Mouse (Mus musculus) neural tube, embryonic 11.5 days (tissue): ENCODE measurements at regions not wholly inside any gene's neighbourhood (a gene's known extent, or its start where the extent isn't known, plus 50 kb on each side); places are given as distances from the start of the nearest gene placed in this dataset.

Experiments used
- ATAC-seq: fragments of 200-750 bp; cut with Nextera tagmentation; 2 replicates; pipeline ENCODE4 v1.8.0; 2017; ENCODE audit warnings: moderate number of reproducible peaks, mild to moderate bottlenecking, moderate TSS enrichment, moderate library complexity; ENCODE audit not compliant: insufficient read depth, low FRiP score, low TSS enrichment
- DNase-seq: peaks from one replicate; pipeline ENCODE4 v3.0.0-alpha.2; 2015; ENCODE audit warnings: low spot score
- H3K27ac ChIP-seq: fragments of 300-500 bp; sonication (generic); 2 replicates; pipeline ENCODE4 v1.5.1; 2014; ENCODE audit warnings: low read depth, mild to moderate bottlenecking, low read length
- H3K27me3 ChIP-seq: fragments of 300-500 bp; sonication (generic); 2 replicates; pipeline ENCODE4 v1.6.1; 2014; ENCODE audit warnings: mild to moderate bottlenecking, low read length, mixed read lengths; ENCODE audit not compliant: control insufficient read depth, insufficient read depth
- H3K36me3 ChIP-seq: fragments of 300-500 bp; sonication (generic); 2 replicates; pipeline ENCODE4 v1.6.1; 2014; ENCODE audit warnings: mild to moderate bottlenecking, low read length, moderate library complexity, mixed read lengths; ENCODE audit not compliant: control insufficient read depth, insufficient read depth
- H3K4me1 ChIP-seq: fragments of 300-500 bp; sonication (generic); 2 replicates; pipeline ENCODE4 v1.6.1; 2014; ENCODE audit warnings: low read length, mixed read lengths; ENCODE audit not compliant: control insufficient read depth, insufficient read depth
- H3K4me2 ChIP-seq: fragments of 300-500 bp; sonication (generic); 2 replicates; pipeline ENCODE4 v1.6.1; 2014; ENCODE audit warnings: low read depth, mild to moderate bottlenecking, moderate library complexity
- H3K4me3 ChIP-seq: fragments of 300-500 bp; sonication (generic); 2 replicates; pipeline ENCODE4 v1.5.1; 2014; ENCODE audit warnings: low read depth, low read length
- H3K9ac ChIP-seq: fragments of 300-500 bp; sonication (generic); 2 replicates; pipeline ENCODE4 v1.6.1; 2014; ENCODE audit warnings: mild to moderate bottlenecking, low read length
- H3K9me3 ChIP-seq: fragments of 300-500 bp; sonication (generic); 2 replicates; pipeline ENCODE4 v1.6.1; 2016; ENCODE audit warnings: low read length; ENCODE audit not compliant: control insufficient read depth
- WGBS: fragments of 180-500 bp; shearing (Covaris S2); extraction: QIAGEN DNeasy Blood & Tissue Kit; methylation state at CpG from one replicate; pipeline ENCODE4 v1.1.7; 2014; 5-methylcytosine and 5-hydroxymethylcytosine counted together

GRCm38 (mm10) chr2:160256251-160256650 is 77.7 kb downstream of the Gm826 start:
- no peak for ATAC-seq

GRCm38 (mm10) chr2:160250228-160250627 is 83.7 kb downstream of the Gm826 start:
- Histone ChIP-seq H3K9ac (no peak overlapping the region), H3K4me2 (no peak overlapping the region), H3K27ac (no peak overlapping the region), H3K27me3 (no peaks in the 10 kb centered on the region), H3K4me1 (no peaks in the 10 kb centered on the region), H3K4me3 (no peak overlapping the region), H3K9me3 (no peaks in the 10 kb centered on the region), H3K36me3 (no peaks in the 10 kb centered on the region)
- 92% methylated on average over 3 of the region's 3 CpGs for WGBS
- DNase-seq (no peak), ATAC-seq (no peak)

More at GRCm38 (mm10) chr2:160256251-160256650, 77.7 kb downstream of the Gm826 start:
- no peak overlapping the region for H3K9ac ChIP-seq
- WGBS, result 89% methylated on average over 7 of the region's 7 CpGs
- H3K27me3 ChIP-seq, result no peaks in the 10 kb centered on the region
- no peaks in the 10 kb centered on the region for H3K9me3 ChIP-seq
- no peak overlapping the region for H3K27ac ChIP-seq
- DNase-seq, result no peak
- H3K4me2 ChIP-seq, result no peak overlapping the region
- no peak overlapping the region for H3K4me3 ChIP-seq
- no peaks in the 10 kb centered on the region for H3K4me1 ChIP-seq
- H3K36me3 ChIP-seq, result no peaks in the 10 kb centered on the region

- Histone ChIP-seq H3K4me2 (no peak overlapping the region), H3K4me1 (no peaks in the 10 kb centered on the region), H3K4me3 (no peak overlapping the region), H3K9ac (no peak overlapping the region), H3K9me3 (no peaks in the 10 kb centered on the region), H3K36me3 (no peaks in the 10 kb centered on the region), H3K27me3 (no peaks in the 10 kb centered on the region), H3K27ac (no peak overlapping the region)
- 69% methylated on average over 9 of the region's 9 CpGs for WGBS
- ATAC-seq (no peak), DNase-seq (no peak)
These were observed 84.6 kb downstream of the Gm826 start for GRCm38 (mm10) chr2:160249104-160250093.

- Histone ChIP-seq H3K9me3 (no peaks in the 10 kb centered on the region), H3K27me3 (no peaks in the 10 kb centered on the region), H3K4me2 (no peak overlapping the region), H3K4me1 (no peaks in the 10 kb centered on the region), H3K36me3 (no peaks in the 10 kb centered on the region), H3K9ac (no peak overlapping the region), H3K27ac (no peak overlapping the region), H3K4me3 (no peak overlapping the region)
- 89% methylated on average over 6 of the region's 6 CpGs for WGBS
- ATAC-seq, result no peak
- DNase-seq, result no peak
These were observed 86.7 kb downstream of the Gm826 start for GRCm38 (mm10) chr2:160247286-160247685.

- ATAC-seq (no peak), DNase-seq (no peak)
- no peaks in the 10 kb centered on the region for H3K27me3 ChIP-seq
- H3K9ac ChIP-seq, result no peak overlapping the region
- no peaks in the 10 kb centered on the region for H3K4me1 ChIP-seq
- no peak overlapping the region for H3K27ac ChIP-seq
- H3K4me2 ChIP-seq, result no peak overlapping the region
- H3K4me3 ChIP-seq, result no peak overlapping the region
- no peaks in the 10 kb centered on the region for H3K36me3 ChIP-seq
- no peaks in the 10 kb centered on the region for H3K9me3 ChIP-seq
- WGBS, result 71% methylated on average over 1 of the region's 1 CpGs
These were observed 87.6 kb downstream of the Gm826 start for GRCm38 (mm10) chr2:160246356-160246755.

- Histone ChIP-seq H3K9me3 (no peaks in the 10 kb centered on the region), H3K27me3 (no peaks in the 10 kb centered on the region), H3K27ac (no peak overlapping the region), H3K9ac (no peak overlapping the region), H3K4me3 (no peak overlapping the region), H3K4me2 (no peak overlapping the region), H3K36me3 (no peaks in the 10 kb centered on the region), H3K4me1 (no peaks in the 10 kb centered on the region)
- ATAC-seq (no peak), DNase-seq (no peak)
- WGBS, result 28% methylated on average over 7 of the region's 7 CpGs
These were observed 89.1 kb downstream of the Gm826 start for GRCm38 (mm10) chr2:160244866-160245265.

- Histone ChIP-seq H3K36me3 (no peaks in the 10 kb centered on the region), H3K9me3 (no peaks in the 10 kb centered on the region), H3K27ac (no peak overlapping the region), H3K27me3 (no peaks in the 10 kb centered on the region), H3K4me3 (no peak overlapping the region), H3K4me2 (no peak overlapping the region), H3K9ac (no peak overlapping the region), H3K4me1 (no peaks in the 10 kb centered on the region)
- no peak for ATAC-seq
- no peak for DNase-seq
- 58% methylated on average over 12 of the region's 12 CpGs for WGBS
These were observed 93.2 kb downstream of the Gm826 start for GRCm38 (mm10) chr2:160240531-160241379.

- Histone ChIP-seq H3K36me3 (no peaks in the 10 kb centered on the region), H3K4me2 (no peak overlapping the region), H3K27ac (no peak overlapping the region), H3K4me1 (no peaks in the 10 kb centered on the region), H3K4me3 (no peak overlapping the region), H3K9ac (no peak overlapping the region), H3K27me3 (no peaks in the 10 kb centered on the region), H3K9me3 (no peaks in the 10 kb centered on the region)
- WGBS, result 82% methylated on average over 3 of the region's 3 CpGs
- DNase-seq, result no peak
- ATAC-seq, result no peak
These were observed 96.4 kb downstream of the Gm826 start for GRCm38 (mm10) chr2:160237436-160238104.
